Mouse (Mus musculus) neutrophil, adult 83 days (primary cell): Measurements from ENCODE around the gene Trp53i13. TPM values are rescaled to one million over a fixed set of nuclear protein-coding genes. Genes with fewer than 3 reads are reported as not detected.

Source experiments
- total RNA-seq, 2 experiments: library from RNA; stranded (reverse); gene quantifications; one replicate each; pipeline ENCODE4 v1.2.4; 2023

The Trp53i13 gene
- 10 to 100 TPM in 1 of 2 experiments, 1 to 10 TPM in 1; 9.7 to 12.4 TPM for total RNA-seq

DNA sequence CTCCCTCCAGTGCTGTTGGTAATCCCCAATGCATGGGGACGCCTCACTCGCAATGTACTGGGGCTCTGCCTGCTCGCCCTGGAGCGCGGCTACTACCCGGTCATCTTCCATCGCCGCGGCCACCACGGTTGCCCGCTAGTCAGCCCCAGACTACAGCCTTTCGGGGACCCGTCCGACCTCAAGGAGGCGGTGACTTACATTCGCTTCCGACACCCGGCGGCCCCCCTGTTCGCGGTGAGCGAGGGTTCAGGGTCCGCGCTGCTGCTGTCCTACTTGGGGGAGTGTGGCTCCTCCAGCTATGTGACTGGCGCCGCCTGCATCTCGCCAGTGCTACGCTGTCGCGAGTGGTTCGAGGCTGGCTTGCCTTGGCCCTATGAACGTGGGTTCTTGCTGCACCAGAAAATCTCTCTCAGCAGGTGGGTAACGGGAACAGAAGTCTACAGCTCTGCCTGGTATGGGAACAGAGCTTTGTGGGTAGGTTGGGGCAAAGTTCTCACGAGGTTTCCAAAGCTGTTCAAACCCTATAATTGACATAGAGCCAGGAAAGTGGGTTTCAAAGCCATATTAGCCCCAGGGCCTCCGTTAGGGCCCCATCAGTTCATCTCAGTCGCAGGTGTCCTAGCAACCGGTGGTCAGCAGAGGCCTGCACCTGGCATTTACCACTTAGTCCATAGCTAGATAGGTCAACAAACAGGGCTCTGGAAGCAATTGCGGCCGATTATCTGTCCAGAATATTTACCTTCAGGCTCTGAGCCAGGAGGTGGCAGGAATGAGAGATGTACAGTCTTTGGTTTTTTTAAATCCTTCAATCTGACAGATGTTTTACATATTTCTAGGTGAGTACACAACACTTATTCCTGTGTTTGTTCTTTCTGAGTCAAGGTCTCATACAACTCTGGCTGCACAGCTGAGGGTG lies at the start of gene Trp53i13:
TSS of gene Trp53i13 (minus strand) at position 344 of the 916 bp plus-strand sequence.

DNA sequence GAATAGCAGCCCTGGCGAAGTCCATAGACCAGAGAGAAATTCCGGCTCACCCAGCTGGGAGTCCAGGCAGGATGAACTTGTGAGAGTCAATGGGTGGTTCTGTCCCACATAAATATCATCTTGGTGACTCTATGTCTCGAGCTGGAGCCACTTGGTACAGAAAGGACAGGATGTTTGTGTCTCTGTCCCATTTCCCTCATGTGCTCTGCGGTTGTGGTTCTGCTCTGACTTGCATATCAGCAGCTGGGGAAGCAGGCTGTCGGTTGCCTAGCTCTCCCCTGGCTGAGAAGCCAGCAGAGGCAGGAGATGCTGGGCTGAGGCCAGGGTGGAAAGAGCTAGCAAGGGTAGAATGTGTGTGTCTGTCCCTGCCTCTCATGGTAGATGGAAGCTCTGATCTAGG lies 3.3 kb upstream of the Trp53i13 start, which contains the start of gene Gm10392:
TSS of gene Gm10392 (minus strand) at position 156 of the 400 bp plus-strand sequence.

DNA sequence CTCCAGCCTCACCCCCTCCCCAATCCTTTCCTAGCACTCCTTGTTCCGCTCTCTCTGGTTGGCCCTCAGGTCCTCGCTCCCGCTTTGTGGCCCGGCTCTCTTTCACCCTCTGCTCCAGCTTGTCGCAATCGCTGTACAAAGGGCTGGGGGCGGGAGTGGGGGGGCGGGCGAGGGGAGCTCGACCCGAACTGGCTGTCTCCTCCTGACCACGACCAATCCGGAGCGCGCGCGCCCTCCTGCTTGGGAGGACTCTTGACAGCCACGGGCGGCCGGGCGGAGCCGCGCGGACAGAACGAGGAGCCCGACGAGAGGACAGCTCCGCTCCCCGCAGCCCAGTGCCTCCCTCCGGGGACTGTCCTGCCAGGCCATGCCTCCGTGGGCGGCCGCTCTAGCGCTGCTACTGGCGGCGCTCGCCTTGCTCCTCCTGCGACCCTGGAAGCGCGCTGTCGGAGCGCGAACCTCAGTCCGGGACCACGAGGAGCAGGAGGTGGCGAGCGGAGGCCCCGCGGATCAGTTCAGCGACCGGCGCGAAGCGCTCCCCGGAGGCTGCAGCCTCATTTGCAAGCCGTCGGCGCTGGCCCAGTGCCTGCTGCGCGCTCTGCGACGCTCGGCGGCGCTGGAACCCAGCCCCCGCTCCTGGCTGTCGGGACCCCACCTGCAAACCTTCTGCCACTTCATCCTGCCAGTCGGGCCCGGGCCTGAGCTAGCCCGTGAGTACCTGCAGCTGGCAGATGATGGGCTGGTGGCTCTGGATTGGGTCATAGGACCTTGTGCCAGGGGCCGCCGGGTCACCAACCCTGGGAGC lies 746 bp downstream of the Trp53i13 start, which contains the start of gene Abhd15:
TSS of gene Abhd15 (plus strand) at position 290 of the 805 bp plus-strand sequence.

DNA sequence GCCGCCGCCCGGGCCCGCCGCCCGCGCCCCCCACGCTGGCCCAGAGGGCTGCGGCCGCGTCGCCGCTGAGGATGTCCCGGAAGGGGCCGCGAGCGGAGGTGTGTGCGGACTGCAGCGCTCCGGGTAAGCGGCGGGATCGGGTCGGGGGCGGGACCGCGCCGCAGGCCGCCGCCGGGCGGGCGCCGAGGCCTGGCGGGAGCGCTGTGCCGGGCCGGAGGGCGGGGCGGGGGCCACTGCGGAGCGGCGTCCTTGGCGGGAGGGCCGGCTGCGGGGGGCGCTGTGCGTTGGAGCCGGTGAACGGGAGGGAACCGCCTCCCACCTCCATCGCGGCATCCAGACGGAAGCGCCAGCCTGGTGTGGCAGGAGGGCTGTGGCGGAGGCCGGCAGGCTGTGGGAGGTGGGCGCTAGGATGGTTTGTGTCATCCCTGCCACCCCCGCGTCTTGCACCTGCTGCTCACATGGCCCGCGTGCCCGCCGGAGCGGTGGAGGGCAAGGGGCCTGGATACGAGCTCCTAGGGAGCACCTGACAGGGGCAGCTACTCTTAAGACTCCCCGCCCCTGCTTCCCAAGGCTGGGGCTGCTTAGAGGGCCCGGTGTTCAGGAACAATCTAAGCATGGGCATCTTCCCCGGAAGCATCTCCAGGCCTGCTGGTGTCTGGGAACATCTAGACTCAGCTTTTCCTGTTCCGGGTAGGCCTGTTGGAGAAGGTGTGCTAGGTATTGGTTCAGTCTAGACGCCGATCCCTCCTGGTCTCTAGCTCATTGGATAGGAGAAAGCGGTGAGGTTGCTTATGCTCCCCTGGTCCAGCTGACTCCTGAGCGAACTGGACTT lies 22.1 kb downstream of the Trp53i13 start, which contains the start of gene Git1:
TSS of gene Git1 (plus strand) at position 51 of the 832 bp plus-strand sequence.

DNA sequence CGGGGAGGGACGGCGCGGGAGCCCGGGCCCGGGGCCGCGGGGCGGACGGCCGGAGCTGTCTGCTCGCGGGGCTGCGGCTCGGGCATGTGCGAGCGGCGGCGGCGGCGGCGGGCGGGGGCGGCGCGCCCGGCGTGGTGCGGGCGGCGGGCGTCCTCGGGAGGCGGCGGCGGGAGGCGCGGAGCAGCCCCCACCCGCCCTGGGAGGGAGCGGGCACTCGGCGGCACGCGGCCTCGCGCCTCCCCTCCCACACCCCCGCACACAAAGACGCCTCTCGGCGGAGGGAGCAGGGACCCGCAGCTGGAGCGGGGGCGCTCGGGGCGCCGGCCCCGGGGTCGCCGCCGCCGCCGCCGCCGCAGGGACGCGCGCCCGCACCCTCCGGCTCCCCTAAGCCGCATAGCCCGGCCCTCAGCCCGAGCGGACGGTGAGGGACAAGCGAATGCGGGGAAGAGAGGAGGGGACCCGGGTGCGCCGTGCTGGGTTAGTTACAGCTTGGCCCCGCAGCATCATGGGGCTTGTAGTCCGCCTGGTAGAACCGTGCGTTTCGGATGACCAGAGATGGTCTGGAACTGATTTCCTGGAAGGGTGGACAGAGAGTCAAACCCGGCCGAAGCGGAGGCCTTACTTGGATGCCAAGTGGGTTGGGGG lies 26.1 kb downstream of the Trp53i13 start, which contains the start of gene Ankrd13b:
TSS of gene Ankrd13b (minus strand) at position 88 of the 645 bp plus-strand sequence.

DNA sequence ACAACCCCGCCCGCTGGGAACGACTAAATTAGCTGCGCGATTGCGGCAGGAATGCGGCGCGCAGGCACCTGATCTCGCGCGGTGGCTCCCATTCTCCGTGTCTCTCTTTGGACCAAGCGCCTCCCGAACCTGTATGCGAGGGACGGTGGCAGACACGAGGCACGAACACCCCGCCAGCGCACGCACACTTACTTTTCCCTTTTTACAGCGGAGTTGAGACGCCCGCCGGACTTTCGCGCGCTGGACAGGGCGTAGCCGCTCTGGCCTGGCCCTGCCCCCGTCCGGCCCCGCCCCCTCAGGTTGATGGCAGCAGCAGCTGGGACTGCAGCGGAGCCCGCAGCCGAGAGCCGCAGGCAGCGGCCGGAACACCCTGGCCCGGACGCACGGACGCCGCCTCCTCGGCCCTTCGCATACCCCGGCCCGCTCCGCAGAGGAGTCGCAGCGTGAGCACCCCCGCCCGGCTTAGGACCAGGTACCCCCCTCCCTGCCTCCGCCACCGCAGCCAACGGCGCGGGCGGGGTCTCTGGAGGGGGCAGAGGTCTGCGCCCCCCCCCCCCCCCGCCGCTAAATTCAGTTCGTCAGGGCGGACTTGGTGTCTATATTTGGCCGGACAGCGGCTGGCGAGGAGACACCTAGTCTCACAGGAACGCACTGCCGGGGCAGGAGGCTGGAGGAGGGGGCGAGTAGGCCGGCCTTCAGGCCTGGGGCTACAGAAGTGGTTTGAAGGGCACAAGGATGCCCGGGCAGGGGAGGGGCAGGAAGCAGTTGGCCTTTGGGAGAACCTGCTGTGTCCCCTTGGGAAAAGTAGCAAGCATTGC lies 53.3 kb downstream of the Trp53i13 start, which contains the start of gene Coro6:
TSS of gene Coro6 (plus strand) at position 129 of the 818 bp plus-strand sequence.

Other genes starting within 250 kb of the Trp53i13 start
- under 1 TPM; 0.18 to 0.42 TPM for gene Coro6, start 53.6 kb downstream of the Trp53i13 start, total RNA-seq
- gene Ankrd13b, start 26.3 kb downstream of the Trp53i13 start, total RNA-seq = 1 to 10 TPM; 1.8 to 2.6 TPM
- gene Git1, start 22.4 kb downstream of the Trp53i13 start, total RNA-seq = 10 to 100 TPM; 26.7 to 29.3 TPM
- gene Abhd15, start 859 bp downstream of the Trp53i13 start, total RNA-seq = 10 to 100 TPM; 13.0 to 14.1 TPM
- gene Gm10392, start 3.2 kb upstream of the Trp53i13 start, total RNA-seq = under 1 TPM; 0.39 to 0.99 TPM
- 10 to 100 TPM; 35.5 to 40.3 TPM for gene Taok1, start 91.8 kb upstream of the Trp53i13 start, total RNA-seq
- gene Nufip2, start 170.2 kb upstream of the Trp53i13 start, total RNA-seq = 10 to 100 TPM; 78.0 to 96.1 TPM
- not detected for gene Cryba1, start 209.3 kb upstream of the Trp53i13 start, total RNA-seq
- 10 to 100 TPM; 63.0 to 64.6 TPM for gene Myo18a, start 247.3 kb upstream of the Trp53i13 start, total RNA-seq